Mouse (Mus musculus): ENCODE data around the gene Chaf1b. TPM values are rescaled to one million over a fixed set of nuclear protein-coding genes. Genes with fewer than 3 reads are reported as not detected.

The Chaf1b gene
- total RNA-seq, 2 experiments from 2014 or later: 10.1 to 14.5 TPM

- DNase-seq: no peak
These were observed 63.7 kb downstream of the Chaf1b start for GRCm38 (mm10) chr16:93947396-93947795.

Other genes with a start within 250 kb of the Chaf1b start
- gene Cbr3, start 200.7 kb upstream of the Chaf1b start, total RNA-seq (2021): 1 to 10 TPM; 8.7 to 8.8 TPM
- gene Dop1b, start 172.0 kb upstream of the Chaf1b start, total RNA-seq (2021): 10 to 100 TPM; 21.2 to 27.4 TPM
- 10 to 100 TPM; 30.1 to 45.4 TPM for gene Morc3, start 51.8 kb upstream of the Chaf1b start, total RNA-seq (2021)
- gene Cldn14, start 124.9 kb downstream of the Chaf1b start, total RNA-seq (2021): 1 to 10 TPM; 1.2 to 2.5 TPM
- gene Sim2, start 201.0 kb downstream of the Chaf1b start, total RNA-seq (2021): under 1 TPM in 1 of 2 experiments, not detected in 1; 0.09 TPM

Measured in adrenal gland, postnatal 10 days (tissue).